Mouse (Mus musculus): ENCODE measurements around the gene Gm21988. TPM values are rescaled to one million over a fixed set of nuclear protein-coding genes. Genes with fewer than 3 reads are reported as not detected.

Gm21988 gene
- polyA plus RNA-seq, 1 experiment from 2014 or later, result 12.4 TPM

DNA sequence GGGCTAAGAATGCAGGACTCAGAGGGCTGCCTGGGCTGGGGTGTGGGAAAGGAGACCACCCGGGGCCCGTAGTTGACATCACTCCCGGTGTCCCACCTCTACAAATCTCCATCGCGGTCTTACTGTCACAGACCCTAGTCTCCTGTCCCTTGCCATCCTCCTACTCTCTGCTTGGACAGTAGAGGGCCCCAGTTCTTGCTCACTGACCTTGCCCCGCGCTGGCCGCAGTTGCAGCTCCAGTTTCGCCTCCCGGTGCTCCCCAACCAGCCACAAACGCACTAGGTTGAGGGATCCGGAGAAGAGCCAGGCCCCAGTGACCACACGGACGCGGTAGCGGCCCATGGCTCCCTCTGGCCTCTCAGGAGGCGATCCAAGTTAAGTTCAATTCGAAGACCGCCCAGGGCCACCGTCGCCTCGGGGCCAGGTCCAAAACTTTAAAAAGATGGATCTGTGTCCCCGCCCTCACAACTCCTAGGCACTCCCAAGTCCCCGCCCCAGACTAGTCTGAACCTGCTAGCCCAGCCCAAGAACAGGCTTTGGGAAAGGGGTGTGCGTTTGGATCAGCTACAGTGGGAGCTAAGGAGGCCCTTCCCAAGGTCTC is 15.4 kb upstream of the Gm21988 start, which contains the start of gene Alox12:
Alox12 (minus strand) TSS at position 423 of the 601 bp plus-strand sequence.
- H3K27ac ChIP-seq (replicated peaks), result no peak within 1 kb of the TSS
- H3K4me2 ChIP-seq (replicated peaks), result peak within 1 kb of the TSS; percentile 42
- H3K9me3 ChIP-seq, result no peaks in the 10 kb centered on the region
- peak within 1 kb of the TSS; percentile 22 for H3K4me3 ChIP-seq
- H3K9ac ChIP-seq (replicated peaks), result peak within 1 kb of the TSS; percentile 24; the same call in 1 of the 2 replicates
- H3K4me1 ChIP-seq, result peaks cover 6% of the 10 kb centered on the region; the same call in 1 of the 2 replicates
- WGBS, result 1% methylated on average over 25 of the region's 25 CpGs
- peaks cover 63% of the 10 kb centered on the region for H3K27me3 ChIP-seq
- no peak for ATAC-seq (ENCODE audit: low FRiP score, low read depth)
- no peaks in the 10 kb centered on the region for H3K36me3 ChIP-seq

DNA sequence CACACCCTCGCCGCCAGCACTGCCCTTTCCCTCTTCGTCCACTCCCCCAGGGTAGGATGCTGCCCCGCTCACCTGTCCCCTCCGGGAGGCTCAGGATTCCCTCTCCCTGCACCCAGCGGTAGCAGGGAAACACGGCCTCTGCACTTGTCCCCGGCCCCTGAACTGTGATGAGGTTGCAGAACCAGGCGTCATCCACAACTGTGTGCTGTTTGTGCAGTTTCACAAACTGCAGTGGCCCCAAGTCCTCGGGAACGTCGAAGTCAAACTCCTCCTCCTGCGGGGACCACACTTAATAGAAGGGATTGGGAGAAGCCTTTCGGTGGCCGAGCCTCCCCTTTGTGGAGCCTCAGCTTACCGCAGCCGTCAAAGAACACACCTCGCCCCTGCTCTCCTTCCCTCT is 14.7 kb upstream of the Gm21988 start:
- no peaks in the 10 kb centered on the region for H3K36me3 ChIP-seq
- peaks cover 6% of the 10 kb centered on the region; the same call in 1 of the 2 replicates for H3K4me1 ChIP-seq
- no peak for ATAC-seq (ENCODE audit: low FRiP score, low read depth)
- no peaks in the 10 kb centered on the region for H3K9me3 ChIP-seq
- no peak overlapping the region for H3K9ac ChIP-seq (replicated peaks)
- H3K27ac ChIP-seq (replicated peaks), result no peak overlapping the region
- H3K4me3 ChIP-seq, result peak overlapping the region; percentile 22
- WGBS, result 6% methylated on average over 18 of the region's 18 CpGs
- peaks cover 66% of the 10 kb centered on the region for H3K27me3 ChIP-seq
- peak overlapping the region; percentile 42 for H3K4me2 ChIP-seq (replicated peaks)

DNA sequence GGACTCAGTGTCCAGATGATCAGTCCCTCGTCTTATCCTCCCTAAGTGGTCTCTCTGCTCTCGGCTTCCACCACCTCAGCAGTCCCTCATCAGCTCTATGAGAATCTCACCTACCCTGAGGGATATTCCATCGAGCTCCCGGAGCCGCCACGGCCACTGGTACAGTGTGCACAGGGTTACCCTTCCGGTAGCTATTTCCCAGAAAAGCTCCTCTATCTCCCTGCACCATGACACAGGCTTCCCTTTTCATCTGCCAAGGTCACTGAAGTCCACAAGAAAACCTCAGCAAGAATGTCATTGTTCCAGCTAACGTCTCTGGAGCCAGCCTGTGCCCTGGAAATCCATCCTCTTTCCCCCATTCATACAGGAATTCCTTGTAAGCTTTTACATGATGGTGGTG is 12.2 kb upstream of the Gm21988 start:
- Histone ChIP-seq H3K9ac (replicated peaks) (no peak overlapping the region), H3K27me3 (peaks cover 70% of the 10 kb centered on the region)

DNA sequence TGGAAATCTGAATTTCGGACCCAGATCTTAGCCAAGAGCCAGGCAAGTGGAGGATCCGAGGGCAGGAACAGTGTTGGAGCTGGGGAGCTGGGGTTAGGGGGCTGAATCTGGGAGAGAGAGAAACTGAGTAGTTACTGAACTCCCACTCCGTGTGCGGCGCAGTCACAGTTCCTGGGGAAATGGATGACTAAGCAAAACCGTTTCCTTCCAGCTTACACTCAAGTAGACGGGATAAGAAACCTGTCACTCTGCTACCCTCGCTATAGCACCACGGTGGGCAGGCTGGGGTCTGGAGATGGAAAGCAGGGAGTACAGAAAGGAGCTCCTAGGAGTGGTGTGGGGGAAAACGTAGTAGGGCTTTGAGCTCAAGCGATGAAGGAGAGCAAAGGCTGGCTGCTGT is 10.5 kb upstream of the Gm21988 start:
- peaks cover 6% of the 10 kb centered on the region; the same call in 1 of the 2 replicates for H3K4me1 ChIP-seq
- H3K4me3 ChIP-seq, result no peak overlapping the region
- ATAC-seq (ENCODE audit: low FRiP score, low read depth), result no peak
- 72% methylated on average over 11 of the region's 11 CpGs for WGBS
- H3K36me3 ChIP-seq, result no peaks in the 10 kb centered on the region
- H3K27ac ChIP-seq (replicated peaks), result no peak overlapping the region
- peaks cover 66% of the 10 kb centered on the region for H3K27me3 ChIP-seq
- no peaks in the 10 kb centered on the region for H3K9me3 ChIP-seq
- H3K9ac ChIP-seq (replicated peaks), result no peak overlapping the region
- no peak overlapping the region for H3K4me2 ChIP-seq (replicated peaks)

More for the DNA sequence above, 12.2 kb upstream of the Gm21988 start:
- ATAC-seq (ENCODE audit: low FRiP score, low read depth), result no peak
- H3K27ac ChIP-seq (replicated peaks), result no peak overlapping the region
- no peaks in the 10 kb centered on the region for H3K36me3 ChIP-seq
- H3K4me1 ChIP-seq, result peaks cover 6% of the 10 kb centered on the region; the same call in 1 of the 2 replicates
- 81% methylated on average over 8 of the region's 8 CpGs for WGBS
- no peaks in the 10 kb centered on the region for H3K9me3 ChIP-seq
- H3K4me2 ChIP-seq (replicated peaks), result no peak overlapping the region
- H3K4me3 ChIP-seq, result no peak overlapping the region

DNA sequence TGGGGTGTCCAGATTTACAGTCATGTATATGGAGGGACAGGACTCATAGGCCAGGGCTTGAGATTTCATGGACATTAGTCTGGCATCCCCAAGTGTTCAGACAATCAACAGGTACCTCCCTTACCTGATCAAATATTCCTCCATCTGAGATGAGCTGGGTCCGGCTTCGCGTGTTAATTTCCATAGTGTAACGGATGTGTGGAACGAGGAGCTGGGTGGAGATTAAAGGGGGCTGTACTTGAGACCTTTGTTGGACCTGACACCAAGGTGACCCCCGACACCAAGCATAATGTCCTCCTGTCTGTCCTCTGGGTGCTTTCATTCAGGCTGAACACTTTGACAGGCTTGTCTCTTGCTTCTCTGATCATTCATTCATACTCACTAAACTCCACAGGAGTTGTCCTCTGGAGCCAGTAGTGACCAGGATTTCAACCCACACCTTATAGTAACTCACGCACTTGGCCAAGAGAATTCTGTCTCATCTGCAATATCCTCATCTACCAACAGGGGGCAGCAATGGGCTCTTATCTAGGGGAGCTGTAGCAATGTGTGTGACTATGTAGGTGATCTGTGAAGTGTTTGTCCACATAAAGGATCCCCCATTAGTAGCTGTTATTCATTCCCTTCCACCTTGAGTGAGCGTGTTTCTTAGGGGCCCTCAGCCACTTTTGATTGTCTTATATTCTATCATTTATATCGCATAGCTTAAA is 7.7 kb upstream of the Gm21988 start:
- Histone ChIP-seq H3K9ac (replicated peaks) (no peak overlapping the region), H3K4me3 (no peak overlapping the region), H3K36me3 (no peaks in the 10 kb centered on the region), H3K27ac (replicated peaks) (no peak overlapping the region), H3K4me2 (replicated peaks) (no peak overlapping the region), H3K27me3 (peaks cover 40% of the 10 kb centered on the region), H3K9me3 (no peaks in the 10 kb centered on the region), H3K4me1 (no peaks in the 10 kb centered on the region)
- ATAC-seq (ENCODE audit: low FRiP score, low read depth), result no peak
- WGBS, result 55% methylated on average over 9 of the region's 9 CpGs

DNA sequence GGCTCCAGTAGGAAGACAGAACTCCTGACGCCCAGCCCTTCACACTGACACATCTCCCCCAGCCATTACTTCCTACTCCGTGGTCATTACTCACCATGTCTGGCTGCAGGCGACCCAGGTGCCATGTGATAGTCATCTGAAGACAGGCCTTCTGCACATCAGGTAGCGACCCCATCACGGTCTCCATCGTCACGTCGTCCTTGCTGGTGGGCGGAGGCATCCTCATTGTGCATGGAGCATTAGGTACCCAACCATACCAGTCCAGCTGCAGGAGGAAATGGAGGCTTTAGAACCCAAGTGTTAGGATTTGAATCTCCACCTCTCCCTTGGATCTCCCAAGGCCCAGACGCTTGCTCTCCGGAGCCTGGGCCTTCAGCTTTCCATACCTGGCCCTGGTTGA is 3.0 kb upstream of the Gm21988 start:
- peaks cover 17% of the 10 kb centered on the region for H3K27me3 ChIP-seq
- no peak overlapping the region for H3K9ac ChIP-seq (replicated peaks)
- 67% methylated on average over 11 of the region's 11 CpGs for WGBS
- H3K27ac ChIP-seq (replicated peaks), result no peak overlapping the region
- no peak overlapping the region for H3K4me3 ChIP-seq
- peaks cover 18% of the 10 kb centered on the region for H3K4me1 ChIP-seq
- H3K9me3 ChIP-seq, result no peaks in the 10 kb centered on the region
- H3K36me3 ChIP-seq, result no peaks in the 10 kb centered on the region
- no peak for ATAC-seq (ENCODE audit: low FRiP score, low read depth)
- H3K4me2 ChIP-seq (replicated peaks), result no peak overlapping the region

DNA sequence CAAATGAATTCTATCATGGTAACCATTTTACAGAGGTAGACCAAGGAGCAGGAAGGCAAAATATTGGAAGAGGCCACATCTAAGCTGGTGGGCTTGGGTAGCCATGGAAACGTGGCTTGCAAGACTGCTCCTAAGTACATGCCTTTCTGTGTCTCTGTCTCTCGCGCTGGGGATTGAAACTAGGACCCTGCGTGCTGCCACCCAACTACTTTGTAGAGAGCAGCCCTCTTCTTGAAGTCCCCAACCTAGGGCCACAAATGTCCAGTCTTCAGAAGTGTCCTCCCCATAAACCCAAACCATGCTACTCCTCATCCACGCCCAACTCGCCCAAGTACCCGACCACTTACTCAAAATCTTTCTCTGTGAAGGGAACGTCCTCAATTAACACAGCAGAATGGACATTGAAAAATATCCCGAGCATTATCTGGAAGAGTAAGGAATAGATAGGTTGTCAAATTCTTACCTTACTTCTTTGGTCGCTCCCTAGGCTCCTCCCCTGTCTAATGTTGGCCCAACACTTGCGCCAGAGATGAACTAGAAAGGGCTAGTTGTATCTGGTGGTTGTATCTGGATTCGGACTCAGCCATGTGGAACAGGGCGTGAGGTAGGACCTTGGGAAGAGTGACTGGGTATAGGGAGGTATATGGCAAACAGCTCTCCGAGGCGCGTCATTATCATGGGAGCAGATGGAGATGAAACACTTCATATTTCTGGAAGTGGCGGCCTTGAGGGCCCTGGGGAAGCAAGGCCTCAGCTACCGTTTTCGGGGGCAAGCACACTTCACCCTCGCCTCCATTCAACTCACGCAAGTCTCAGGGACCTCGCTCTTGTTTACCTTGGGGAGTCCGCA is 814 bp downstream of the Gm21988 start:
- H3K9me3 ChIP-seq, result no peaks in the 10 kb centered on the region
- ATAC-seq (ENCODE audit: low FRiP score, low read depth), result no peak
- H3K4me2 ChIP-seq (replicated peaks), result peak overlapping the region; percentile 98
- H3K9ac ChIP-seq (replicated peaks), result peak overlapping the region; percentile 86
- peaks cover 17% of the 10 kb centered on the region for H3K36me3 ChIP-seq
- H3K4me3 ChIP-seq, result peak overlapping the region; percentile 87
- H3K27ac ChIP-seq (replicated peaks), result peak overlapping the region; percentile 92
- 11% methylated on average over 23 of the region's 23 CpGs for WGBS
- no peaks in the 10 kb centered on the region for H3K27me3 ChIP-seq
- H3K4me1 ChIP-seq, result peaks cover 32% of the 10 kb centered on the region

DNA sequence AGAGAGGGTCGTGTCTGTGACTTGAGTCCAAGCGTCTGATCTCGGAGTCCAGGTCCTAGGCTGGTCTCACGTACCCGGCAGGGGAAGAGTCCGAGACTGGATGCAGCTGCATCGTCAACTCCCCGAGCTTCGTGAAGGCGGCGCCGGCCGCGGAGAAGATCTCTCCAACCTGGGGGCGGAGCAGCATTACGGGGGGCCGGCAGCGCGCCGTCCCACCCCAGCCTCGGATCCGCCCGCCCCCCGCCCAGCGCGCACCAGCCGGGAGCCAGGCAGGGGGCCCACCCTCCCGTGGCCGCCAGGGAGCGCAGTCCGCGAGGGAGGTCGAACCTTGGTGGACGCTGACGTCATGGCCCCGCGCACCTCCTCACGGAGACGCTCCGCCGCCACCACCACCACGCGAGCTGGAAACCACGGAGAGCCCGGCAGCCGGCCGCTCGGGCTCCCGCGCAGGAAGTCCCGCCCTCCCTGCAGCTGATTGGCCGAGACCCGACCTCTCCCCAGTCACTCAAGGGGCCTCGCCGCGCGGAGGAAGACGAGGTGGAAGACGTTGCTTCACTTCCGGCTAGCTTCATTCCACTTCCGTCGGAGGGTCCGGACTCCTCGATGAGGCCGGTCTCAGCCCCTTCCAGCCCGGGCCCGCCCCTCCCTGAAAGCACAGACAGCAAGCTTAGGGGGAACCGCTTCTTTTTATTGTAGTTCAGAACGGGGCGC is 2.0 kb downstream of the Gm21988 start, which contains the start of gene 0610010K14Rik:
0610010K14Rik (minus strand) TSS at position 458 of the 711 bp plus-strand sequence.
- H3K4me1 ChIP-seq, result peaks cover 39% of the 10 kb centered on the region
- WGBS, result under 1% methylated on average over 70 of the region's 70 CpGs

DNA sequence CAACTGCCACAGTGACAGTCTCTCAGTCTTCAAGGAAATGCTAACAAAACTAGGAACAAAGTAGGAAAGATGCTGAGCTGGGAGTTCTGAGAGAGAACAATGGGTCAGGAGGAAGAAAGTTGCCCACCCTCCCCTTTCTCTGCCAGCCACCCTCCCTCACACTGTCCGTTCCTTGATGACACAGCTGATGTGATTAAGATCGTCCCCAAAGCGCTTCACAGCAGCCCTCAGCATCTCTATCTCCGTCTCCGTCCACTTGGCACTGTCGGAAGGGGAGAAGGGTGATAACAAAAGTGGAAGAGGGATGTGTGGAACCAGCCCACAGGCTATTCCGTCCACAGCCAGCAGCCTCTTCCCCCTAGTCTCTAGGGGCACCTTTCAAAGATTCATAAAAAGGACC is 2.9 kb downstream of the Gm21988 start:
- no peak for ATAC-seq (ENCODE audit: low FRiP score, low read depth)
- Histone ChIP-seq H3K4me1 (peaks cover 42% of the 10 kb centered on the region), H3K4me3 (peak overlapping the region; percentile 87), H3K9ac (replicated peaks) (peak overlapping the region; percentile 86), H3K9me3 (no peaks in the 10 kb centered on the region), H3K27ac (replicated peaks) (peak overlapping the region; percentile 92), H3K27me3 (no peaks in the 10 kb centered on the region), H3K4me2 (replicated peaks) (peak overlapping the region; percentile 98), H3K36me3 (peaks cover 17% of the 10 kb centered on the region)
- WGBS, result 28% methylated on average over 7 of the region's 7 CpGs

More for the DNA sequence above, 2.0 kb downstream of the Gm21988 start, which contains the start of gene 0610010K14Rik:
- Histone ChIP-seq H3K27me3 (no peaks in the 10 kb centered on the region), H3K27ac (replicated peaks) (peak within 1 kb of the TSS; percentile 92), H3K9me3 (no peaks in the 10 kb centered on the region), H3K4me3 (peak within 1 kb of the TSS; percentile 87), H3K4me2 (replicated peaks) (peak within 1 kb of the TSS; percentile 98), H3K9ac (replicated peaks) (peak within 1 kb of the TSS; percentile 86), H3K36me3 (peaks cover 17% of the 10 kb centered on the region)
- peak; percentile 93 for ATAC-seq (ENCODE audit: low FRiP score, low read depth)

DNA sequence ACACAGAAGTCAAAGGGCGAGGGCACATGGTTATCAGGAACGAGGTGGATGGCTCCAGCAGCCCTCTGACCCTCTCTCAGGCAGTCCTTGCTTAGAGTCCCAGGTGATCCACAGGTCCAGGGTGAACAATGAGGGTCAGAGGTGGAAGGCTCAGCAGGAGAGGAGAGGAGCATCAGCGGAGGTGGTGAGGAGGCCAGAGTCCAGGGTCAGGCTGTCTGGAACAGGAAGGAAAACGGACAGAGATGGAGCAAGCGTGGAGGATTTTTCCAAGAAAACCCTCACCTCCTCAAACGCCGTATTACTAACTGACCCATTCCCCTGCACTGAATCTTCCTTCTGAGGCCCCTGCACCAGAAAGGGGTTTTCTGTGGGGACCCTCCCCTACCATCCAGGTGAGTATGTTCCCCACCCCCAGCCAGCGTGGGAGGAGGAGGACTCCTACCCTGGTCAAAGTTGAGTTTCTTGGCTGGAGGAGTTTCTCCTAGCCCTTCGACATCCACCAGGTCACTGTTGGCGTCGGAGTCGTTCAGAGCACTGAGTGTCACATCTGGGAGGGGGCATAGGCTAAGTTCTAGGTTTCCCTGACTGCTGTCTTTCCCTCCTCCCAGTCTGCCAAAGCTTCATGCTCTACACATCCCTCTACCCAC is 4.3 kb downstream of the Gm21988 start:
- Histone ChIP-seq H3K9ac (replicated peaks) (no peak overlapping the region), H3K4me3 (no peak overlapping the region), H3K27me3 (peaks cover 12% of the 10 kb centered on the region), H3K36me3 (peaks cover 17% of the 10 kb centered on the region), H3K27ac (replicated peaks) (no peak overlapping the region), H3K4me2 (replicated peaks) (no peak overlapping the region), H3K9me3 (no peaks in the 10 kb centered on the region), H3K4me1 (peaks cover 42% of the 10 kb centered on the region)
- ATAC-seq (ENCODE audit: low FRiP score, low read depth), result no peak
- WGBS, result 91% methylated on average over 12 of the region's 12 CpGs

DNA sequence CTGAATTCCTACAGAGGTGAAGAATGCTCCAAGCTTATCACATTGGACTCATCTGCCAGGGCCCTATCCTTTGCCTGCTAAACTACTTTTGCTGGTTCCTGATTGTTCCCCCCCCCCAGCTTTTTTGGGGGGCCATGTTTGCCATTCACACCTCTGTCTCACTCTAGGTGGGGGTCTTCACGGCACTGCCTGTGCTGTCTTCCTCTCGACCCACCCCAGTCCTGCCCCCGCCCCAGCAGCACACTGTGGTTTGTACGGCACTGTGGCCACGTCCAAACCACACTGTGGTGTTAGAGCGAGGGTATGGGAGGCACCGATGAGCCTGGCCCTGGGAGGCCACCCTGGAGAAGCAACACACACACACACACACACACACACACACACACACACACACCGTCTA is 5.1 kb downstream of the Gm21988 start:
- H3K27me3 ChIP-seq, result peaks cover 20% of the 10 kb centered on the region
- H3K9ac ChIP-seq (replicated peaks), result 0 out of 2 replicates have a peak overlapping the region, but pooled peaks have one; percentile 6
- H3K4me1 ChIP-seq, result peaks cover 40% of the 10 kb centered on the region
- H3K36me3 ChIP-seq, result peaks cover 17% of the 10 kb centered on the region
- no peaks in the 10 kb centered on the region for H3K9me3 ChIP-seq
- no peak overlapping the region for H3K27ac ChIP-seq (replicated peaks)
- H3K4me2 ChIP-seq (replicated peaks), result no peak overlapping the region
- ATAC-seq (ENCODE audit: low FRiP score, low read depth), result no peak
- no peak overlapping the region for H3K4me3 ChIP-seq
- WGBS, result 89% methylated on average over 6 of the region's 8 CpGs
